Mouse (Mus musculus) yolk sac, embryonic 10.5 days (tissue): Measurements from ENCODE around the gene Apoa4.

ENCODE experiments used
- DNase-seq: peaks from one replicate; pipeline ENCODE4 v3.0.0-alpha.2; 2017; ENCODE audit warnings: low spot score

Gene Apoa4

DNA sequence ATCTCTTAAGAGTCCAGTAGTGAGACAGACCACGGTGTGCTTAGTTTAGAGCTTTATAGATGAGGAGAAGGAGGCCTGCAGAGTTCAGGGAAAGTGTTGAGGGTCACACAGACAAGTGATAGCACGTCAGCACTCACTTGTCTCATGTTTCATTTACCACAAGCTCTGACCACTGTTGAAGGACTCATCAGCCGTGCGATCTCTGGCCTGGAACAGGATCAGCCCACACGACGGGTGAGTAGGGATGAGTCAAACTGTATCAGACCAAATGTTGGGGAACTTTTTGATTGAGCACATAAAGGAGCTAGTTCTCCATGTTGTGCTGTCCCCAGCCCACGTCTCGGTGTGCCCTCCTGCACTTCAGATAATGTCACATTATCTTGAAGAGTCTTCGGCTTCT is 34.0 kb downstream of the Apoa4 start:
- DNase-seq, result no peak

DNA sequence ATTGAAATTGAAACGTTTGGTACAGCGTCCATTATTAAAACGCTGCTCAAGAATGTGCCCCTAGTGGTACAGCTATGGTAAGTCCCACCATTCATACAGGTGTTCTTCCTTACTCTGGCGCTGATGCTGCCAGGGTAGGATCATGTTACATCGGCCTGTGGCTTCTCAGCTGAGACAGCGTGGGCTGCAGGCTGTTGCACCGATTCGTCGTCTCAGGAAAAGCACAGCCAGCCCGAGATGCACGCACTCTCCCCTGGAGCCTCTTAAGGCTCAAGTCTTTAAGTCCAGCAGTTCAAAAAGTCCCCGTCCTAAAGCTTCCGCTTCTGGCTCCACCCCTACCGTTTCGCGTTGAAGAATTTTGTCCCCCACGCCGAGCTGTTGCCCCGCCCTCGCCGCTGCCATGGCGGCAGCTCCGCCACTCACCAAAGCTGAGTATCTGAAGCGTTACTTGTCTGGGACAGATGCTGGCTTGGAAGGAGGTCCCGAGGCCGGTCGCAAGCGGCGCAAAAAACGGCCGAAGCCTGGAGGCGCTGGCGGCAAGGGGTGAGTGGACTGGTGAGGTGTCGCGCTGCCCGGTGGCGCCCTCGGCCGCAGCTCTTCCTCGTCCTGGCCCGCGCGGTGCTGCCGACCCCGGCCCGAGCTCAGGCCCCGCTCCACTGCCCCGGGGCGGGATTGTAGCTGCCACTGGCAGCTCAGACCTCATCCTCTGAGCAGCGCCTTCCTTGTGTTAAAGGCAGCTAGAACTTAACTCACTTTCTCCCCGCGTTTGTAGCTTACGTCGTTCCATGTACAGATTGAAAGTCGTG is 42.3 kb downstream of the Apoa4 start, which contains the start of gene Bud13:
Gene Bud13, plus strand, starts transcription at position 378 of the 806 bp plus-strand sequence.
- DNase-seq, result peak; percentile 94
